Mouse (Mus musculus) kidney, postnatal 0 days (tissue): ENCODE measurements at regions not wholly inside any gene's neighbourhood (a gene's known extent, or its start where the extent isn't known, plus 50 kb on each side); places are given as distances from the start of the nearest gene placed in this dataset.
A peak's percentile ranks its signal among the peaks of the same experiment; 100 is the strongest.

Experiments used
- ATAC-seq: fragments of 200-750 bp; cut with Nextera tagmentation; replicated peaks from 2 replicates; pipeline ENCODE4 v1.8.0; 2017; ENCODE audit warnings: low read depth, moderate number of reproducible peaks, moderate TSS enrichment, moderate library complexity; ENCODE audit not compliant: low FRiP score
- DNase-seq: peaks from one replicate; pipeline ENCODE4 v3.0.0-alpha.2; 2016; ENCODE audit warnings: low spot score
- H3K27ac ChIP-seq: fragments of 300-500 bp; sonication (generic); 2 replicates; pipeline ENCODE4 v1.5.1; 2014; ENCODE audit warnings: mild to moderate bottlenecking
- H3K27me3 ChIP-seq: fragments of 300-500 bp; sonication (generic); 2 replicates; pipeline ENCODE4 v1.6.1; 2014; ENCODE audit warnings: low read length, mixed read lengths; ENCODE audit not compliant: insufficient read depth
- H3K36me3 ChIP-seq: fragments of 300-500 bp; sonication (generic); 2 replicates; pipeline ENCODE4 v1.6.1; 2014; ENCODE audit warnings: low read length, mixed read lengths; ENCODE audit not compliant: insufficient read depth
- H3K4me1 ChIP-seq: fragments of 300-500 bp; sonication (generic); replicated peaks from 2 replicates; pipeline ENCODE4 v1.6.1; 2014; ENCODE audit warnings: antibody characterized with exemption, low read length, mixed read lengths; ENCODE audit not compliant: insufficient read depth
- H3K4me2 ChIP-seq: fragments of 300-500 bp; sonication (generic); 2 replicates; pipeline ENCODE4 v1.6.1; 2014; ENCODE audit warnings: mild to moderate bottlenecking, low read length, moderate library complexity, mixed read lengths
- H3K4me3 ChIP-seq: fragments of 300-500 bp; sonication (generic); replicated peaks from 2 replicates; pipeline ENCODE4 v1.5.1; 2014; ENCODE audit warnings: low read depth, low read length
- H3K9ac ChIP-seq: fragments of 300-500 bp; sonication (generic); 2 replicates; pipeline ENCODE4 v1.6.1; 2014; ENCODE audit warnings: low read depth, low read length
- H3K9me3 ChIP-seq: fragments of 300-500 bp; sonication (generic); replicated peaks from 2 replicates; pipeline ENCODE4 v1.6.1; 2016; ENCODE audit warnings: low read length, inconsistent platforms, mixed read lengths
- CTCF ChIP-seq: IDR thresholded peaks from 2 replicates; pipeline ENCODE4 v1.5.1; 2016; ENCODE audit warnings: antibody characterized with exemption, low read depth, mild to moderate bottlenecking, moderate library complexity
- WGBS: fragments of 180-500 bp; shearing (Covaris S2); extraction: QIAGEN DNeasy Blood & Tissue Kit; methylation state at CpG from one replicate; pipeline ENCODE4 v1.1.7; 2014; 5-methylcytosine and 5-hydroxymethylcytosine counted together

GRCm38 (mm10) chr4:83984671-83985391 lies 459.5 kb downstream of the Ccdc171 start:
- TF ChIP-seq CTCF: no peak
- ATAC-seq: no peak
- Histone ChIP-seq H3K36me3 (no peaks in the 10 kb centered on the region), H3K27me3 (no peaks in the 10 kb centered on the region), H3K4me3 (no peak overlapping the region), H3K9me3 (no peaks in the 10 kb centered on the region), H3K4me2 (no peak overlapping the region), H3K9ac (no peak overlapping the region), H3K4me1 (0 out of 2 replicates have a peak, but pooled peaks cover 2% of the 10 kb centered on the region), H3K27ac (no peak overlapping the region)
- 88% methylated on average over 15 of the region's 15 CpGs for WGBS
- DNase-seq: no peak

DNA sequence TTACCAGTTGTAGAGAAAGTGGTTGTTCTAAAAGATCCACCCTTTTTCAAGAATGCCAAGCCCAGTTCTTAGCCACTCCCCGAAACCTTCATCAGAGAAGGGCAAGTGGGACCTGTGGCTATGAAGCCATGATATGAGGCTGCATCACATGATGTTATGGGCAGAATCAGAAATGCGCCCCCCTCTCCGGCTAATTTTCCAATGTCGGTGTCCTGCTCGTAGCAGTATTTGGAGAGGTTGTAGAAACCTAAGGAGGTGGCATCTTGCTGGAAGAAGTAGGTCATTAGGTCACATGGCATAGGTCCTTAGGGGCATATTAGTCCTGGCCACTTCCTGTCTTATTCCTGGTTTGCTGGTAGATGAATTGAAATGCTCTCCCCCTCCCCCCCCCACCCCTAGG lies 460.1 kb downstream of the Ccdc171 start:
- Histone ChIP-seq H3K27me3 (no peaks in the 10 kb centered on the region), H3K9me3 (no peaks in the 10 kb centered on the region), H3K36me3 (no peaks in the 10 kb centered on the region), H3K4me2 (no peak overlapping the region), H3K4me3 (no peak overlapping the region), H3K4me1 (0 out of 2 replicates have a peak, but pooled peaks cover 2% of the 10 kb centered on the region), H3K9ac (no peak overlapping the region), H3K27ac (no peak overlapping the region)
- ATAC-seq: no peak
- DNase-seq: no peak
- WGBS: 95% methylated on average over 5 of the region's 5 CpGs
- no peak for TF ChIP-seq CTCF

- Histone ChIP-seq H3K4me1 (peaks cover 2% of the 10 kb centered on the region; the same call in 1 of the 2 replicates), H3K27ac (no peak overlapping the region), H3K9me3 (no peaks in the 10 kb centered on the region), H3K36me3 (no peaks in the 10 kb centered on the region), H3K4me2 (no peak overlapping the region), H3K9ac (no peak overlapping the region), H3K4me3 (no peak overlapping the region), H3K27me3 (no peaks in the 10 kb centered on the region)
- ATAC-seq: no peak
- DNase-seq: no peak
- TF ChIP-seq CTCF: no peak
- WGBS: 69% methylated on average over 13 of the region's 13 CpGs
Measured at GRCm38 (mm10) chr4:83986951-83987822, 461.8 kb downstream of the Ccdc171 start.

- Histone ChIP-seq H3K4me1 (peaks cover 2% of the 10 kb centered on the region; the same call in 1 of the 2 replicates), H3K4me2 (no peak overlapping the region), H3K9ac (no peak overlapping the region), H3K27me3 (no peaks in the 10 kb centered on the region), H3K9me3 (no peaks in the 10 kb centered on the region), H3K27ac (no peak overlapping the region), H3K4me3 (no peak overlapping the region), H3K36me3 (no peaks in the 10 kb centered on the region)
- WGBS: 35% methylated on average over 12 of the region's 12 CpGs
- TF ChIP-seq CTCF: no peak
- DNase-seq: no peak
- ATAC-seq: no peak
Measured at GRCm38 (mm10) chr4:83987846-83988245, 462.5 kb downstream of the Ccdc171 start.

- no peaks in the 10 kb centered on the region for H3K36me3 ChIP-seq
- H3K4me3 ChIP-seq: no peak overlapping the region
- 9% methylated on average over 5 of the region's 5 CpGs for WGBS
- no peaks in the 10 kb centered on the region for H3K27me3 ChIP-seq
- no peak for TF ChIP-seq CTCF
- no peak overlapping the region; the same call in 1 of the 2 replicates for H3K4me2 ChIP-seq
- no peak overlapping the region for H3K27ac ChIP-seq
- no peak overlapping the region for H3K9ac ChIP-seq
- H3K9me3 ChIP-seq: no peaks in the 10 kb centered on the region
- peak; percentile 70 for DNase-seq
- no peak for ATAC-seq
- peaks cover 2% of the 10 kb centered on the region; the same call in 1 of the 2 replicates for H3K4me1 ChIP-seq
Measured at GRCm38 (mm10) chr4:83988314-83988713, 463.0 kb downstream of the Ccdc171 start.

- H3K27me3 ChIP-seq: no peaks in the 10 kb centered on the region
- H3K9me3 ChIP-seq: no peaks in the 10 kb centered on the region
- H3K27ac ChIP-seq: no peak overlapping the region
- H3K4me1 ChIP-seq: peaks cover 2% of the 10 kb centered on the region; the same call in 1 of the 2 replicates
- H3K4me2 ChIP-seq: no peak overlapping the region
- H3K36me3 ChIP-seq: no peaks in the 10 kb centered on the region
- DNase-seq: peak; percentile 72
- 49% methylated on average over 13 of the region's 13 CpGs for WGBS
- no peak for TF ChIP-seq CTCF
- ATAC-seq: no peak
- H3K9ac ChIP-seq: no peak overlapping the region
- H3K4me3 ChIP-seq: no peak overlapping the region
Measured at GRCm38 (mm10) chr4:83990126-83990989, 465.0 kb downstream of the Ccdc171 start.
